Mouse (Mus musculus) adrenal gland, adult 18-20 months (tissue): ENCODE results near the gene BC030499. TPM values are rescaled to one million over a fixed set of nuclear protein-coding genes. Genes with fewer than 3 reads are reported as not detected.
"Not testable (repeated sequence)": the region's sequence is repeated elsewhere in the genome, so short reads cannot be mapped to it uniquely, and the experiment has no call there.

Experiments
- DNase-seq, 2 experiments: peaks; one replicate each; pipeline ENCODE4 v3.0.0; 2021 to 2022; ENCODE audit warnings: low spot score in 2 of 2
- long read RNA-seq, 2 experiments: library from polyadenylated mRNA; stranded (forward); transcript quantifications; one replicate each; pipeline ENCODE4 v2.0.0; 2021
- total RNA-seq, 2 experiments: library from RNA; stranded (reverse); gene quantifications; 1 replicate in 1 of 2; 2 replicates in 1 of 2; pipeline ENCODE4 v1.2.3; 2021

BC030499 gene
- total RNA-seq = under 1 TPM; 0.46 to 0.54 TPM
- long read RNA-seq, experiment 1 = 0 reads
- long read RNA-seq, experiment 2 = 0 reads

GRCm38 (mm10) chr11:78290654-78291053, at the start of gene BC030499:
Gene BC030499 (plus strand): TSS chr11:78290841.
- DNase-seq = no peak

DNA sequence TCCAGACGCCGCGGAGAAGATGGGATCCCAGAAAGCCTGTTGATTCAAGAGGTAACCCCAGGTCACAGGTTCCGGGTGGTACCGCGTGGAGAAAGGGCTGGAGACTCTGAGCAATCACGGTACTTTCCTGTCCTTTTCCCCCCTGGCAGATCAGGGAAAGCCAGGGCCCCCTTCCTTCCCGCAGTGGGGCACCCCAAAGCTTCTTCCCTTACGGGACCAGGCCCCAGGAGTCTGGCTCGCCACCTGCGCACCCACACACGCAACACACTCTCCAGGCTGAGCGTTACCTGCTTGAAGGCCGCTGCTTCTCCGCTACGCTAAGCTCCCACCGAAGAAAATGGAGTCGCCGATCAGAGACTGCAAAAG, 45.4 kb upstream of the BC030499 start:
- no peak for DNase-seq

DNA sequence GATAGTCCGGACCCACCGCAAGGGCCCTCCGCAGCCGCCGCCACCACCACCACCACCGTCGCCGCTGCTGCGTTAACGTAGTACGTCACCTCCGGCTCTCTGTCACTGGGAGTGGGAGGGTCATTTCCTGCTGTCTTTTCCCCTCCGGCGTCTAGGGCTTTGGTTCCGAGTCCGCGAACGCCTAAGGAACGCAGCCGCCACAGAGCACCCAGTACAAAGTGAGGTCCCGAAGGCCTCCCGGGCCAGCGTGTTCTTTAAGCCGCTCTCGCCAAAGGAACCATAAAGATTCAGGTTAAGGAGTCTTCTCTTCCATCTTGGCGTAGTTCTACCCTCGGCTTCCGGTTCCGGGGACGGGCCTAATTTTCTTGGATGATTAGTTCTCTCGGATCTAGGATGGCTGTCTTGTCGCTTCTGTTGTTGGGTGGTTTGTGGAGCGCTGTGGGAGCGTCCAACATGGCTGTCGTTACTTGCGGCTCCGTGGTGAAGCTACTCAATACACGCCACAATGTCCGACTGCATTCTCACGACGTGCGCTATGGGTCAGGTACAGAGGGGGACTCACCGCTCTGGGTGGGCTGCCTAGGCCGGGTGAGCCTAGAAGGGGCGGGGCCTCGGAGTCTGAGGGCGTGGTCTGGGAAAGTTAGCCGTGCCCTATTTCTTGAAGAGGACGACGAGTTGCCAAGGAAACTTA, 44.9 kb upstream of the BC030499 start, which contains the start of the genes Sdf2 and Supt6:
Gene Sdf2, plus strand, starts transcription at position 120 of the 691 bp plus-strand sequence.
Gene Supt6, minus strand, starts transcription at position 361 of the 691 bp plus-strand sequence.
- DNase-seq = peak; percentile 85 to 86

GRCm38 (mm10) chr11:78246318-78247011, 44.2 kb upstream of the BC030499 start:
- no peak for DNase-seq

GRCm38 (mm10) chr11:78247012-78247348, 43.7 kb upstream of the BC030499 start:
- DNase-seq = no peak

- no peak for DNase-seq
Measured at GRCm38 (mm10) chr11:78247727-78248140, 42.9 kb upstream of the BC030499 start.

GRCm38 (mm10) chr11:78256618-78257017, 34.0 kb upstream of the BC030499 start:
- DNase-seq = no peak

DNA sequence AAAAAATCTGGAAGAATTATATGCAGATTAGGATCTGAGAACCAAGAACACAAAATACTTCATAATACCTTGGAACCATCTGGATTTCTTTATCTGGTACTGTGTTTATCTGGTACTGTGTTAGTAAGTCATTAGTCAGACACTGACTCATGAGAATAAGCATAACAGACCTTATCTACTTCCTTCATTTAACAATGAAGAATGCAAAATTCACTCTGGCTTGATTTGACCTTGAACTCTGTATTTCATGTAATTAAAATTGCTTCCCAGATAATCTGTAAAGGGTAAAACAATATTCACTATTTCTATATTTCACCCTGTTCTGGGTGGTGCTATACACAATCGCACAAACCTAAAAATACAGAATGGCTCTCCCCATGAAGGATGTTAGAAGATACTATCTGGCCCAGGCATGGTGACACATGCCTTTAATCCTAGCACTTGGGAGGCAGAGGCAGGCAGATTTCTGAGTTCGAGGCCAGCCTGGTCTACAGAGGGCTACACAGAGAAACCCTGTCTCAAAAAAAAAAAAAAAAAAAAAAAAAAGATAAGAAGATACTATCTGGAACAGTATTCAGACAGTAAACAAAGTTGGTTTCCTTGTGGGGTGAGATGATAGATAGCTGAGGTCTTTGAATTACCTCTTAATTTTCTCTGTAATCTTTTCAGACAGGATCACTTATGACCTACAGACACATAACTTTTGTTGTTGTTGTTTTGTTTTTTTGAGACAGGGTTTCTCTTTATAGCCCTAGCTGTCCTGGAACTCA, 30.0 kb upstream of the BC030499 start:
- DNase-seq = no peak

DNA sequence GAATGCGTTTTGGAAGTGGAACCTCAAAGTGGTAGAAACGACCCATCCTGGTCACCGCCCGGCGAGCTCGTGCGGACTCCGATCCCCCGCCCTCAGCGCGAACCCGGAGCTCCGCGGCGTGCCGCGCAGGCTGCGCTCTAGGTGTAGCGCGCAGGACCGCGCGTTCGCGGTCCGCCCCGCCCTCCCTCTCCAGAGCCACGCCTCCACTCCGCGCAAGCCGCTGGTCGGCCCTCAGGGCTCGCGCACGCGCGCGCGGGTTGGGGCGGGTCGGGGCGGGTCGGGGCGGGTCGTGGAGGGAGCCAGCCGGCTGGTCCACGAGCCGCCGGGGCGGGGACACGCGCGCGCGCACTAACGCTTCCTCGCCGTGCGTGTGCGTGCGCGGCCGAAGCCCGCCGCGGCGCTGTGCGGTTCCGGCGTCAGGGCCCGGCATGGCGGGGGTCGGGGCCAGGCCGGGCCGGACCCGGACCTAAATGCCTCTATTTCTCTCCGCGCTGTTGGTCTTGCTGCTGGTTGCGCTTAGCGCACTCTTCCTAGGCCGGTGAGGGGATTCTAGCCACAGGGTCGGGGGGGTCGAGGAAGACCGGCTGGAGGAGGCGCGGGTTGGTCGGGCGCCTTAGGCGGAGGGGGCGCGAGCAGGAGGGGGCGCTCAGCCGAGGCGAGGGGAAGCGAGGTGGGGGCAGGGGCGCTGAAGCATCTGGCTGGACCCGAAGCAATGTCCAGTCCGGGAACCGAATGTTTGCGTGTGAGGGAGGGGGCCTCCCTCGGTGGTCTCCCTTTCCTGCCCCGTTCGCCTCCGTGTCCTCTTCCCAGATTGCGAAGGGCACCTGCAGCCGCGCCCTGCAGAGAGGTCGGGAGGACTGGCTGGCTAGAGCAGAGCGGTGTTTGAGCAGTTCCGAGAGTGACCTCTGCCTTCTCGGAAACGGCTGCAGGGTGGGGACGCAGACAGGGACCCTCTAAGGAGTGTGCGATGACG, 29.0 kb upstream of the BC030499 start, which contains the start of gene 2610507B11Rik:
Gene 2610507B11Rik, plus strand, starts transcription at position 373 of the 973 bp plus-strand sequence.
- peak; percentile 88 to 92 for DNase-seq

DNA sequence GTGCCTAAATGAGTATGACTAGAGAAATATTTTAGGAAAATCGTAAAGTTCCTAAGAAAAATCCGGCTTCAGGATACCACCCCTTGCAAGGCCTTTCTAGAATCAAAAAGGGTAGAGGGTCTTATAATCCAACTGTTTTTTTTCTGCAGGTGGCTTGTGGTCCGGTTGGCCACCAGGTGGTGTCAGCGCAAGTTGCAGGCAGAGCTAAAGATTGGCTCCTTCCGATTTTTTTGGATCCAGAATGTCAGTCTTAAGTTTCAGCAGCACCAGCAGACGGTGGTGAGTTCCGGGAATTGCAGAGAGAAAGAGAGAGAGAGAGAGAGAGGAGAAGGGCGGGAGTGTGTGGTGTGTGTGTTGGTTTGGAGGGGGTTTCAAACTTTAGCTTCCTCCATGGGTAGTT, 28.1 kb upstream of the BC030499 start:
- peak; percentile 39 to 44 for DNase-seq

- DNase-seq = no peak
Measured at GRCm38 (mm10) chr11:78265571-78265970, 25.1 kb upstream of the BC030499 start.

DNA sequence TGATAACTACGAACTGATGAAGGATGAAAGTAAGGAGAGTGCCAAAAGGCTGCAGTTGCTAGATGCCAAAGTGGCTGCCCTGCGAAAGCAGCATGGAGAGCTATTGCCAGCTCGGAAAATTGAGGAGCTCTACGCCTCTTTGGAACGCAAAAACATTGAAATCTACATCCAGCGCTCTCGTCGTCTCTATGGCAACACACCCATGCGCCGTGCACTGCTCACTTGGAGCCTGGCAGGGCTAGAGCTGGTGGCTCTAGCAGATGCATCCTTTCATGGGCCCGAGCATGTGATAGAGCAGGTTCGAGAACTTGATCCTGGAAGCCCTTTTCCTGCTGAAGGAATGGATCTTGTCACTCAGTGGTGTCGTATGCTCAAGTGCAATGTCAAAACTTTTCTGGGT, 18.7 kb upstream of the BC030499 start:
- DNase-seq = no peak

DNA sequence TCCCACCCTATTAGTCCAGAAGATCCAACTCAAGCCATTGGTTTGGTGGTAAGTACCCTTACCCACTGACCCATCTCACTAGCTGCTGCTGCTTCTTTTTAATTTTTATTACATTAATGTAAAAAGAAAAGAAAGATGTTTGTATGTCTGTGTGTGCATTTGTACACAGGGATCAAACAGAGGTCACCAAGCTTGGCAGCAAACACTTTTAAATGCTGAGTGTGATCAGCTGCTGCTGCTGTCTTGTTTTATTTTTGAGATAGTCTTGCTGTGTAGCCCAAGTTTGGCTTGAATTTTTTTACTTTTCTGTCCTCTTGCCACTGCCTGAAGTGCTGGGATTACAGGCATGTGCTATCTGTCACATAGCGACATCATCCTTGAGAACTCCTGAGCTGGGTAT, 15.0 kb upstream of the BC030499 start:
- DNase-seq = no peak

DNA sequence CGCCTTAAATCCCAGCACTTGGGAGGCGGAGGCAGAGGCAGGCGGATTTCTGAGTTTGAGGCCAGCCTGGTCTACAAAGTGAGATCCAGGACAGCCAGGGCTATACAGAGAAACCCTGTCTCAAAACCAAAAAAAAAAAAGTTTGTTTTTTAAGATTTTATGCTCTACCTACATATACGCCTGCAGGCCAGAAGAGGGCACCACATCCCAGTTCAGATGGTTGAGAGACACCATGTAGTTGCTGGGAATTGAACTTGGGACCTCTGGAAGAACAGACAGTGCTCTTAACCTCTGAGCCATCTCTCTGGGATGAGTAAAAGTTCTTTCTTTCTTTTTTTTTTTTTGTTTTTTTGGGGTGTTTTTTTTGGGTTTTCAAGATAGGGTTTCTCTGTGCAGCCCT, 14.5 kb upstream of the BC030499 start:
- not testable (repeated sequence) for DNase-seq

DNA sequence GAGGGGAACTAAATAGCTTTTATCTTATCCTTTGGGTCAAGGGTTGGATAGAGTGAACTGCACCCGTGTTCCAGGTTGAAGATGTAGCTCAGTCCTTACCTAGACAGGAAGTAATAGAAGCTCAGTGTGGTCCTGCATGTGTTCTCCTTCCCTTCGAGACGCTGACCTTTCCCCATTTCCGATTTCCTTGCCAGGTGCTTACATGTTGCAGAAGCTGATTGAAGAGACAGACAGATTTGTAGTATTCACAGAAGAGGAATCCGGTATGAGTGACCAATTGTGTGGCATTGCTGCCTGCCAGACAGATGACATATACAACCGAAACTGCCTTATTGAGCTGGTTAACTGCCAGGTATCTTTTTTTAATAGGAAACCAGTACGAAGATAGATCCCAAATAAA, 11.8 kb upstream of the BC030499 start:
- no peak for DNase-seq

DNA sequence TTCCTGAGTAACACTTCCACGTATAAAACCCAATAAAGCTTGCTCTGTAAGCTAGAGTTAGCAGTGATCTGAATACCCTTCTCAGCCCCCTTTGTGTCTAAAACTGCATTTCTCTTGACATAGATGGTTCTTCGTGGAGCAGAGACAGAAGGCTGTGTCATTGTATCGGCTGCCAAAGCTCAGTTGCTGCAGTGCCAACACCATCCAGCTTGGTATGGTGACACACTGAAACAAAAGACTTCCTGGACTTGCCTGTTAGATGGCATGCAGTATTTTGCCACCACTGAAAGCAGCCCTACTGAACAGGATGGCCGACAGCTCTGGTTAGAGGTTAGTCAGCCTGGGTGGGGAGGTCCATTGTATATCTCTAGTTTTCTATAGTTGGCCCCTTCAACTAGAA, 11.1 kb upstream of the BC030499 start:
- no peak for DNase-seq

GRCm38 (mm10) chr11:78289146-78289763, 1.4 kb upstream of the BC030499 start:
- DNase-seq = no peak

- no peak for DNase-seq
Measured at GRCm38 (mm10) chr11:78294585-78294984, 3.9 kb downstream of the BC030499 start.

DNA sequence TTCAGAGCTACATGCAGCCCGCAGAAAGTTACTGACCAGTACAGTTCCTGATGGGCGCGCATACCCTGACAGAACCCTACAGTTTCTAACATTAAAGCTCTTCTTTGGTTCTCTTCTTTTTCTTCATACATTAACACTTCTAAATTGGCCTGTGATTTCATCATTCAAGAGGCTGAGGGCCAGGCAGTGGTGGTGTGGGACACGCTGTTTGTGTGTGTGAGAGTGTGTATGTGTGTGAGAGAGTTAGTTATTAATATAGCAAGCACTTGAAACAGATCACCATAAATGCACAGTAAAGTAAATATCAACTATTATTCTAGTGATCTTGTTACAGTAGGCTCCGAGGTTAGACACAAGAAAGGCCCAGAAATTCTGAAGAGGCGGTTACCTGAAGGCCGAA, 10.3 kb downstream of the BC030499 start:
- DNase-seq = no peak
